Mouse (Mus musculus): ENCODE data around the gene Pcsk5. TPM values are rescaled to one million over a fixed set of nuclear protein-coding genes. Genes with fewer than 3 reads are reported as not detected.

Pcsk5 gene
- polyA plus RNA-seq (2015; fragmentation: Illumina TruSeq; extraction: RNeasy Lipid Tissue Mini Kit (QIAGEN cat#74804); ENCODE audit: low read depth, low replicate concordance) = 4.0 TPM

DNA sequence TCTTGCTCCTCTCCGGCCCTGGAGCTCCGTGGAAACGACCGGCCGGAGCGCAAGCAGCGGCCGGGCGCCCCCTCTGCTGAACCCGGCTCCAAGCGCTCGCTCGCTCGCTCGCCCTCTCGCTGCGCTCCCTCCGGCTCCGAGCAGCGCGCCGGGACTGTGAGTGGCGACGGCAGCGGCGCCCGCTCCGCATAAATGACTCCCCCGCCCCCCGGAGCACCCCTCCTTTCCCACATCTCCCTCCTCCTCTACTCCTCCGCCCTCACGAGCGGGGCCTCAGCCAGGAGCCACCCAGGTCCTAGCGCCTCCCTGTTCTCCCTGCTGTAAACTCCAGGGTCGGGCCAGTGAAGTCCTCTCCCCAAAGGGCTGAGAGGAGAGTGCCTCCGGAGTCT lies at the start of gene Pcsk5:
Gene Pcsk5, minus strand, starts transcription at position 162 of the 389 bp plus-strand sequence.

DNA sequence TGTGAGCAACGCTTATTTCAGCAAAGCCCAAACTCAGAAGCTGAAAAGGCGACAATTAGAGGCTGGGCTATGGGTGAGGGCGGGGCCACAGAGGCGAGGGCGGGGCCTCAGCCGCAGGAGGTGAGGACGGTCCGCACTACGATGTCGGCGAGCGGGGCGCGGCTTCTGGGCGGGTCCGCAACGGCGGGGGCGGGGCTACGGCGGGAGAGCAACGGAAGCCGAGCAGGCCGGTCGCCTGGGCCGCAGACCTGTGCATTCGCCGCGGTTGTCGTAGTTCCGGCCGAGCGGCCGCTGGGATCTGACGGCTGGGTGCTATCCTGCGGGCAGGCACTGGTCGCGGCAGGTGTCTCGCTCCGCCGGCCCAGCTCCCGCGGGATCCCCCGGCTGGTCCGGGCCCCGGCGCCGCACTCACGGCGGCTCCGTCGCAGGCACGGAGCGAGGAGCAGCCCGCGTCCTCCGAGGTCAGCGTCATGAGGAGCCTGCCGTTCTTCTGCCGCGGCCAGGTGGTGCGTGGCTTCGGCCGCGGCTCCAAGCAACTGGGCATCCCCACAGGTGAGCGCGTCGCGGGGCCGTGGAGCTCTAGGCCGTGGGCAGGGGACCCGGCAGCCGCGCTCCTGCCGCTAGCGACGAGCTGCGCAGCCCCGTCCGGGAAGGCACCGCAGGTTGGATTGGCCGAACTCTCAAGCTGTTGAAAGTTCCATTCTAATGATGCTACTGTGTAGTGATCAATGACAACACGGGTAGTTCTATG lies 443.4 kb downstream of the Pcsk5 start, which contains the start of gene Rfk:
Gene Rfk, plus strand, starts transcription at position 203 of the 751 bp plus-strand sequence.

All from brain, adult 10 weeks (tissue).